Mouse (Mus musculus): Measurements from ENCODE around the gene Cdv3.

Gene Cdv3

DNA sequence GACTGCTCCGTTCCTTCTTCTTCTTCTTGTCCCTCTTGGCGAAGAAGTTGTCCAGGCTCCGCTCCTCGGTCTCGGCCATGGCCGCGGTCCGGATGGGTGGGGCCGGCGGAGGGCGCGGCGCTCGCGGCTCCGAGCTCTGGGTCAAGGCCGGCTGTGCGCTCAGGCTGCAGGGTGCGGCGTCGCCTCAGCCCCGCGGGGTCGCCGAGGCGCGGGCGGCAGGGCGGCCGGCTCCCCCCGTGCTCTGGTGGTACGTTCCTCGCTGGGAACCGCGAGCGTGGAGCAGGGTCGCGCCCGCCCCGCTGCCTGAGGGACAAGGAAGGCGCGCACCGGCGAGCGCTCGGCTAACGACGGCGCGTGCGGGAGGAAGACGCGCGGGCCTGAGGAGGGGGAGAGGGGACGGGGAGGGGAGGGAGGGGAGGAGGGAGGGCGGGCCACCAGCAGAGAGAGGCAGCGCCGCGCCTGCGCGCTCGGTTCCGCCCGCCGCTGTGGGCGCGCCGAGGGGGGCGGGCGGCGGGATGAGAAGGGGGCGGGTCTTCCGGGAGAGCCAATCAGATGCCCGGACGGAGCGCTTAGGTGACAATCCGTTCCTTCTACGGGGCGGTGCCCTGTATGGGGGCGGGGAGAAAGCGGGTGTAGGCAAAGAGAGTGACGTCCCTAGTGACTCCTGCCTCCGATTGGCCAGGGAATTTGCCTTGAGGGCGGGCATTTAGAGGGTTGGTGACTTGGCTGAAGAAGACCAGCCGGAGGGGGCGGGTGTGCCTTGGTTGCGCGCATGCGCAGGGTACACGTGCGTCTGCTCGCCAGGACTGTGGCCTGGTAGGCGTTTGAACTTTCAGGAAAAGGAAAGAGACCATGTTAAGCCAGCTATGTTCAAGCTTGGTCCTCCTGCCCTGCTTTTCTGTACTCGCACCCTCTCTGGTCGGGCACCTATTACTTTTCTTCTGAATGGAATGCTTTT, at the start of gene Cdv3:
Cdv3 (minus strand) TSS at position 551 of the 958 bp plus-strand sequence.
- DNase-seq (ENCODE audit: low spot score): peak; percentile 99

DNA sequence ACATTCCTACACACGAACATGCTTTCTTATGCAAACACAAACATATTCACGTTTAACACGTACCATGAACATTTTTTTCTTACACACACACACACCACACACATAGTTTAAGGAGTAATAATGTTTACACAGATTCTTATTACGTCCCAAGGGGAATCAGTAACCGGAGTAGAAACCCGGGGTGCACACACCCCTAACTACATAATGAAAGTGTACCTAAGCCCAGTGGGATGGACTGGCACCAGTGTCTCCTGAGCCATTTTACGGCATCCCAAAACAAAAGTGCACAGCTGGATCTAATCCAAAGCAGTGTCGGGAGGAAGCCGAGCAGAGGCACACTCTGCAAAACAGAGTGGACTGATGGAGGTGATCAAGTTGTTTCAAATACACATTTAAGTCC, 47.8 kb upstream of the Cdv3 start:
- DNase-seq (ENCODE audit: low spot score): no peak

DNA sequence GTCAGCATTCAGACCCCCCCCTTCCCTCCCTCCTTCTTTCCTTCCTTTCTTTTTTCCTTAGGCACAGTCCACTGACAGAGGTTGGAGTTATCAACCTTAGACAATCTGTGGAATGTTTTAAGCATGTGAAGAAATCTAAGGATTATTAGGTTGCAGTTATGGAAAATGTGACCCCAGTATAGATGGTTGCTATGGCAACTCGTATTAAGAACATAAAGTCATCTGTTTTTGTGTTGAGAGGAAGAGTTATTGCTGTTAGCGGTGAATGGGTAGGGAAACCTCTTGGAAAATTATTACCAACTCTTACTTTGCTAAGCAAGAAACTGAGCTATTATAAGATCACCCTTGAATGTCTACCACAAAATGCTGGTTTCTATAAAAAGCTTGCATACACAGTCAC, 43.5 kb upstream of the Cdv3 start:
- DNase-seq (ENCODE audit: low spot score): no peak

DNA sequence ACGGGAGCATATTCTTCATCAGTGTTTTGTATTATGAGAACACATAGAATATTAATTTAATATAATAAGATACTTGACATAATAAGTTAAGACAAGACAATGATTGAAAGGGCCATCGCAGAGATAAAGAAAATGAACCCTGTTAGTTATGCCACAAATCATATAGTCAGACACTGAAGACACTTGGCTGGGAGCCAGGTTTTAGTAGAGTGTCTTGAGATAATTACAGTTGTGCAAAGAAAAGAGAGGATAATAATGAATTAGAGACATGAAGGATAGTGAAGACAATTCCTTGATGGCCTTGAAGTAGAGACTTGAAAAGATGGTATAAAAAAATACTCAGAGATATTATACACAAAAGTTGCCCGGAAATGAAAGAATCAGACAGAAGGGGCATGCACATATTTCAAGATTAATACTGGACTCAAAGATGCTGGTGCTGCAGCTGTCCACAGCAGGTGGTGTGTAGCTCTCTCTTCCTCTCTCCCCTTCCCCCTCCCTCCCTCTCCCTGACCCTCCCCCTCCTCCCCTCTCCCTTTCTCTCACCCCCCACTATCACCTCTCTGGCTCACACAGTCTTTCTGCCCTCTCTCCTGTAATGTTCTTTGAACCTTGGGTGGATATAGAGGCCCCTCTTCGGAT, 42.6 kb upstream of the Cdv3 start:
- DNase-seq (ENCODE audit: low spot score): no peak

DNA sequence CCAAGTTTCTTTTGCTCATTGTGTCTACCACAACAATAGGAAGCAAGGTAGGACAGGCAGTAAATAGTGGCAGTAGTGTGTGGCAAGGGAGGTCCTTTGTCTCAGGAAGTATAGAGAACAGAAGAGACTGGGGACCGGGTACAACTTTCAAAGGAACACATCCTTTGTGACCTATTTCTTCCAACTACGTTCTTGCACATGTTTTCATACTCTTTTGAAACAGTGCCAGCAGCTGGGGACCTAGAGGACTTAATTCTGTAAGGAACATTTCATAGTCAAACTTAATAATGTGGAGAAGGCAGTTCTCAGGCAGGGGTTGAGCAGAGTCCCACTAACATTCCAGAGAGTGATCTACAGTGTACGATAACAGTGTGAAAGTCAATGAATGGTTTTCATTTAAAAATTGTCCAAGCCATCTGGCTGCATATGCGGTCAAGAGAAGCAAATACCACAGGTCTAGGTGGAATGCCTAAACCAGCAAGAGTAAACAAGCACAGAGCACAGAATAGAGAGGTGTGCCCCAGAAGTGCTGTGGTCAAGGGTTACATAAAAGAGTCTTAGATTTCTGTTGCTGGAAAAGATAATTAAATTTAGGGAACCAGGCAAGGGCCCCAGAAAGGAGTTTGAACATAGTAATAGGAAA, 37.8 kb upstream of the Cdv3 start:
- no peak for DNase-seq (ENCODE audit: low spot score)

DNA sequence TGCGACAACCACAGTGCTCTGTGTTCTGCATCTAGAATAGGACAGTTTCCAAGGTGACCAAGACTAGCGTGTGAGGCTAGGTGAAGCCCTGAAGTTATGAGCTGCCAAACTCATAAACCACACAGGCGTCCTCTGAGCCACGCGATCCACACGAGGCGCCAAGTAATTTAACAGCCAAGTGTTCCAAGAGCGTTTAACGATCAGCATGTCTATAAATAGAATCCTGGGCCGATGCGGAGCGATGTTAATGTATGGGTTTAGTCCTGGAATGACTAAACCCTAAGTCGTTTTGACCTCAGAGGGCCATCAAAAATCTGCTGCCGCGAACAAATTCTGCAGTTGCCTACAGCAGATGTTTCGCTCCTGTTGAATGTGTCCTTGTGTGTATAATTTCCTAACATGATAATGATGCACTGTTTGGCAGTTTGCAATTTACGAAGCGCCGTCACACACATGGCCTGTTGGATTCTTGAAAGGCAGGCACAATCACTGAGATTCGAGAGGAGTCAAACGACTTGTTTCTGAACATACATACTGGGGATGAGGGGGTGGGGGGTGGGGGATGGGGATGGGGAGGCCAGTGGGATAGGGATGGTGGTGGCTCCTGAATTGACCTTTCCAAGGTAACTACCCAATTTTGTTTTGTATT, 33.0 kb upstream of the Cdv3 start:
- no peak for DNase-seq (ENCODE audit: low spot score)

DNA sequence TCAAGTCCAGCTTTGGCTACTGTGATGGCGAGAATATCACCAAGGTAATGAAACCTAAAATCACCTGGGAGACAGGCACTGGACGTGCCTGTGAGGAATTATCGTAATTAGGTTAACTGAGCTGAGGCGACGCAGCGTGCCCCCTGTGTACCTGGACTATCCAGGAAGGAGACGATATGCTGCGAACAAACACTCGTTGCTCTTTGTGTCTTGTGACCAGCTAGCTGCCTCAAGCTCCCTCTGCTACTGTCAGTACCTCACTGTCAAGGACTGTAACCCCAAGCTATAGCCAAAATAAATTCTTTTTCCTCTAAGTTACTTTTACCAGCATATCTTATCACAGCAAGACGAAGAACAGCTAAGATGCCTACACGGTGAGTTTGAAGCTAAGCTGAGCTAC, 27.6 kb upstream of the Cdv3 start:
- no peak for DNase-seq (ENCODE audit: low spot score)

DNA sequence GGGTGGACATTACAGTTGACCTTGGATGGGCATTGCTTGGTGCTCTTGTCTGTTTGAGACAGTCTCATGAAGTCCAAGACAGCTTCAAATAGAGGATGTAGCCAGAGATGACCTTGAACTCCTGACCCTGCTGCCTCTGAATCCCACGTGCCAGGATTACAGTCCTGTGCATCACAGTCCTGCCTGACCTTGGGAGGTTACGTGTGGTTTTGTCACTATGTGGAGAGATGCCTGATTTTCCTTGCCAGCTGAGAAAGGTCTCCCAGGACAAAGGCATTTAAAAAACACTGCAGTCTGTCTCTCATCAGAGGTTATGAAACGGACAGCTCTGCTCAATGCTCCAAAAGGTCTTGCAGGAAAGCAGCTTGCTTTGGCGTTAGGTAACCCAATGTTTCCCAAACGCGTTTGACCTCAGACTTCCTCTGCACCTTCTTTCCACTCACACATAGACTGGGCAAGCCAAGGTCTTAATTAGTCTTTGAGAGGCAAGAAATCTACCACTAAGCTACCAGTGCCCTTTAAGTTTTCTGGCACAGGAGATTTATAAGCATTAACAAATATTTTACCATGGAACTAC, 26.2 kb upstream of the Cdv3 start:
- no peak for DNase-seq (ENCODE audit: low spot score)

DNA sequence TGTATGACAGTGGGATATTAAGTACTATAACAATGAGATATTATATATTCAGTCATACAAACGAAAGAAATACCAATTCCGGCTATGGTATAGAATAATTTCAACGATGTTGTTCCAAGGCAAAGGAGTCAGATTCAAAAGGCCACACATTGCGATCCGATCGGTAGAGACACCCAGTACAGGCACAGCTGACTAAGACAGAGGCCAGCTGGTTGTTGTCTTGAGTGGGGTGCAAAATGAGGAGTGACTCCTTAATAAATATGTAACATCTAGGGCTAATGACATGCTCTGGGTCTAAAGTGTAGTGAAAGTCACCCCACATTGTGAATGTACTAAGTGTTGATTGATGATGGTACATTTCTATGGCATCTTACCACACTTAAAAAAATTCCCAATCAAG, 23.6 kb upstream of the Cdv3 start:
- no peak for DNase-seq (ENCODE audit: low spot score)

DNA sequence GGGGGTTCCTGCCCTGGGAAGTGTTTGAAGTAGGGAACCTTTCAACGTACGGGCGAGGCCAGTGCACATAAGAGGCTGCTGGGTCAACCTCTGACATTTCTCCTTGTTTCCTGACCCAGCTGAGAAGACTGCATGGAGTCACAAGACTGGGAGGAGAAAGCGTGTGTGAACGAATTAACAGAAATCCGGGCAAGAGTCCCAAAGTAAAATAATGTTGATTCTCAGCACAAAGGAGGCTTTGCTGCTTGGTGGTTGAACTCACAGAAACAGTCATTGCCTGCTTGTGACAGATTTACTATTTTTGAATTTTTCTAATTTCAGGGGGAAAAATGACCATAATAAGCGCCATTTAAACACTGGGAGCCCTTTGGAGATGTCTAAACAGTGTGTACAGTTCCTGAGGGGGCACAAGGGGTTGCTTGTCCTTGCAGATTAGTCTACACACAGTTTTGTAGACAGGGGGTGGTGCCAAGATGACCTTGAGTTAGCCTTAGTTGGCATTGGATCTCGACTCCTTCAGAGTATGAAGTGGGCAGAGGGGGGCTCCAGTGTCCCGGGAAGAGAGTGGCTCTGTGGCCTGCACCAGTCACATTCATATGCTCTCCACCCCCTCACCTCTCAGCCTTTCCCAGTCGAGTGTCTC, 21.5 kb upstream of the Cdv3 start:
- no peak for DNase-seq (ENCODE audit: low spot score)

DNA sequence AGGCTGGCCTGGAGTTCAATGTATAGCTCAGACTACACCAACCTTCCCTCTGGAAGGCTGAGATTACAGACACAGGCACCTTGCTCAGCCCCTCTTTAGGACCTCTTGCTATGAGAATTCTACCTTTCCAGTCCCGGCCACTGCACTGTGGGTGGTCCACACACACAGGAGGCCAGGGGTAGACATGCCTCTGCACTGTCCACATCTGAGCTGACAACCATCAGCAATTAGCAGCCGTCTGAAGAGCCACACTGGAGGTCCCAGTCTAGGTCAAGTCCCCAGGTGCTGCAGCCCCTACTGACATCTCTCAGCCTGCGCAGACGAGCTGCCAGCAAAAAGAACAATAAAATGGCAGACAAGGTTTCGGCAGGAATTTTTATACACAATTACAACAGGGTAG, 20.9 kb upstream of the Cdv3 start:
- no peak for DNase-seq (ENCODE audit: low spot score)

DNA sequence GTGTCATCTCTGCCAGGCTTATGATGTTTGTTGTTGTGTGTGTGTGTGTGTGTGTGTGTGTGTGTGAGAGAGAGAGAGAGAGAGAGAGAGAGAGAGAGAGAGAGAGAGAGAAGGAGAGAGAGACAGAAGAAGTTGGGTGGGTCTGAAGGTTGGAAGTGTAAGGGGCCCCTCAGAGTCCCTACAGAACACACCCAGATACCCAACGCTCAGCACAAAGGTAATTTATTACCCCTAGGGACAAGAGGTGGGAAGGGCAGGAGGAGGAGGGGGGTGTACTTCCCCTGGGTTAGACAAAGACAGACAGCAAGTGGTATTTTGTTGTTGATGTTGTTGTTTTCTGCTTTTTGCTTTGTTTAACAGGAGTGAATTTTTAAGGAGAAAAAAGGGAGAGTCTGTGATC, 20.0 kb upstream of the Cdv3 start:
- no peak for DNase-seq (ENCODE audit: low spot score)

DNA sequence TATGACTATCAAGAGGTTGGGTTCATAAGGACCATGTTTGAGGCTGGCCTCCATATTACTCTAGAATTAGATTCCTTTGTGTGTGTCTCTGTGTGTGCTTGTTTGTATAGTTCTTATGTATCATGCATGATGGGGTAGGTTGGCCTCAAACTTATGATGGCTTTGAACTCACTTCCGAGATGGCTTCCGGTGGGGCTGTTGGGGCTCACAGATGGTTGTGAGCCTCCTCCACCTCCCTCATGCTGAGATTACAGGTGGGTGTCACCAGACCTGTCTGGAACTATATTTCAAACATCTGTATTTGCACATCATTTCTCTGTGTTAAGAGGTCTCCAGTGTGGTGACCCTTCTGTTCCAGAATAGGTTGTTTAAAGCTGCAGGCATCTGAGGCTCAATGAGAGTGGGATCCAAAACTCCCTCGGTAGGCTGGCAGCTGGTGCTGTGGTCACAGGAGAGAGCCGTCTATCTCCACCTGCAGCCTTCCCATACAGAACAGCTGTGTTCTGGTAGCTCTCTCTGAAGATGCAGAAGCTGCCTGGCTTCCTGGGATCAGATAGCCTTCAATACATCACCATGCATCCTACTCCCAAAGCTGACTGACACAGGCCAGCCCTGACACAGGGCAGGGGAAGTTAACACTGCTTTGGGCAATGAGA, 18.6 kb upstream of the Cdv3 start:
- DNase-seq (ENCODE audit: low spot score): no peak

DNA sequence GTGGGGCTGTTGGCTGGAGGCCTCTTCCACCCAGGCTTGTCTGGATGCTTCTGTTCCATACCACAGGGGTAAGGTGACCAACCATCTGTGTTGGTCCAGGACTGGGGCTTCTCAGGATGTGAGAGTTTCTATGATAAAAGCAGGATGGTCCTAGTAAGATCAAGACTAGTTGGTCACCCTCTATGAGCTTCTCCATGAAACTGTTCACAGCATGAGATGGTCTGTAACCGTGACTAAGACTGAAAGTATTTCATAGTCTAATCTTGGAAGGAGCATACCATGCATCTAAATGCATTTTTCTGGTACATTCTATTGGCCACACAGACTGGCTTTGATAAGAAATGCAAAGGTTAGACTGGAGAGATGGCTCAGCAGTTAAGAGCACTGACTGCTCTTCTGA, 17.9 kb upstream of the Cdv3 start:
- DNase-seq (ENCODE audit: low spot score): no peak

DNA sequence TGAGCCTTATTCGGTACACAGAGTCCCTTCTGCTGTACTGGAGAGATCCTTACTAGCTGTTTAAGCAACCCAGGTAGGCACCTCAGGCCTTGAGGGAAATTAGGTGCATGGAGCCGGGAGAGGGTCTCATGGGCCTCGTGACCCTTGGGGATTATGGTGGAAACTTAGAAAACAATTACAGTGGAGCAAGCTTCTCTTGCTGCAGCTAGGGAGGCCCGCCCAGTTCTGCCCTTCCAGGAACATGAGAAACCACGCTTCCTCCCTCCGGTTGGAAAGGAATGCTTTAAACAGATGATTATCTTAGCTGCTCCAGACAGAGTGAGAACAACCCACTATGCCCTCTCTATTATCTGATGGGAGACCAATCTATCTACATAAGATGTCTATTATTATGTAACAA, 17.3 kb upstream of the Cdv3 start:
- DNase-seq (ENCODE audit: low spot score): no peak

DNA sequence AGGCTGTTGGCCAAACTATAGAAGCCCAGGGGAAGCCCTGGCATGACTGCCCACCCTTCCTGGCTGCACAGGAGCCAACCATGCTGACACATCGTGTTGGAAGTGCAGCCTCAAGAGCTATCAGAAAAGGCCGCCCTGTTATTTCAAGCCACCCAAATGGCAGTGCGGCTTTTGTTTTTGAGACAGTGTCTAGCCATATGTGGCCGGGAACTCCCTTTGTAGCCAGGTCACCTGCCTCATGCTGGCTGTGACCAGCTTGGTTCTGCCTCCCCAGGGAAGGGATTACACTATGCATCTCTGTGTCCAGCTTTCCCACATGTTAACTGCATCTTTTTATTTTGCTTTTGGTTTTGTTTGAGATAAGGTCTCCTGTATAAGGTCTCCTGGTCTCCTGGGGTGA, 14.9 kb upstream of the Cdv3 start:
- DNase-seq (ENCODE audit: low spot score): no peak

DNA sequence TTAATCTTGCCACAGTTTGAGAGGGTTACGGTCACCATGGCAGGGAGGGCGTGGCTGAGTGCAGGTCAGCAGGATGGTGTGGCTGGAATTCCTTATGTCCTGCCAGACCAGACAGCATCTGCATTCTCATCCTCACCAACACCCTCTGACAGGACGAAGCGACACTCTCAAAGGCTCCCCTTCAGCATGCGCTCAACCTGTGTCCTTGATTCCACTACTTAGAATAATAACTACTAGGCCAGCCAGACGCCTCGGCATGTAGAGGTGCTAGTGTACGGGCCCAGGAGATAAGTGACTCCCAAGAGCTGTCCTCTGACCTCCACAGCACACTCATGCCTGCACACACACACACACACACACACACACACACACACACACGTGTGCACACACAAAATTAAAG, 13.6 kb upstream of the Cdv3 start:
- no peak for DNase-seq (ENCODE audit: low spot score)

DNA sequence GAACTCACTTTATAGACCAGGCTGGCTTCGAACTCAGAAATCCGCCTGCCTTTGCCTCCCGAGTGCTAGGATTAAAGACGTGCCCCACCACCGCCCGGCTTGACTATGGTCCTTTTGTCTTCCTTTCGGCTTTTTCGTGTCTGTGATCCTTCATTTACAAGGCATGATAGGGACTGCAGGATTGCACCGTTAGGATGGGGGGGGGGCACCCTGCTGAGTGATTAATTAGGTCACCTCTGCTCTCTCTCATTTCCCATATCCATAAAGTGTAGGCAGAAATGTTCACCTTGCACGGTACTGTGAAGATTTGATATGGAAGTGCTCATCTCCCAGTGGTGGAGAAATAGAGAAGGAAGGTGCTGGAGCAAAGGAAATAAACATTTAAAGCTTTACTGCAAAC, 13.0 kb upstream of the Cdv3 start:
- no peak for DNase-seq (ENCODE audit: low spot score)

DNA sequence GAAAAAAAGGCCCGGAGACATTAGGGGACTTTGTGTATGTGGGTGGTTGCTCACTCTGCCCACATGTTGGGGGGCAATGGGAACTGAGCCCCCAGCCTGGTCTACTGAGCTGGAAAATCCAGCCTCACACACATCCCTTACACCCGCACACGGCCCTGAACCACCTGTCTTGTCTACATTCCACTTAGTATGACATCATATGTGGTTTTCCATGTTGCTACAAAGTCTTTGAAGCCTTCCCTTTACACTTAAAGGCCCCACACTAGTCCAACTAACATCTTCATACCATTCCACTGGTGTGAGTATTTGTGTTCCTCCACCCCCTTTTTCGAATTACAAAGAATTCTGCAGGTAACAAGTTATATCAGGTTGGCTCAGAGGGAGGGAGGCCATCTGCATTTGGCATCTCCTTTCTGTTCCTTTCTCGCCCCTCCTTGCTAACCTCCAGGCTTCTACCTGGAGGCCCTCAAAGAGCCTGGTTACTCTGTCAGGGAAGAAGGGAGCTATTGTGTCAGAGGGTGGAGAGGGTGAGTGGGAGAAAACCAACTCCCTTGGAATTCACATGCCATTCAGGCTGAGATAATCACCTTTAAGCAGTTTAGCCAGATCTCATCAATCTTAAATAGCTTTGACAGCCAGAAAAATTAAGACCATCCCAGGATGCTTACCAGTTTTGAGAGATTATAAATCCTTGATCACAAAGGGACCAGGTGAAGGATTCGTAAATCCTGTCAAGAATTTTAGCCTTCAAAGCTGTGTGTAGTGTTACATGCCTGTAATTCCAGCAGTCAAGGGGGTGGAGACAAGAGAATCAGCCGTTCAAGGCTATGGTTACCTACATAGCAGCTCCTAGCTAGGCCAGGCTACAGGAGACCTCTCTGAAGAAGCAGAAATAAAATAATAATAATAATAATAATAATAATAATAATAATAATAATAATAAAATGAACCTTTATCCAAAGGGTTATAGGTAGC, 11.0 kb upstream of the Cdv3 start:
- no peak for DNase-seq (ENCODE audit: low spot score)

Measured in spleen, adult 12 weeks (tissue).